Mouse (Mus musculus): ENCODE measurements around the gene Aipl1.

DNA sequence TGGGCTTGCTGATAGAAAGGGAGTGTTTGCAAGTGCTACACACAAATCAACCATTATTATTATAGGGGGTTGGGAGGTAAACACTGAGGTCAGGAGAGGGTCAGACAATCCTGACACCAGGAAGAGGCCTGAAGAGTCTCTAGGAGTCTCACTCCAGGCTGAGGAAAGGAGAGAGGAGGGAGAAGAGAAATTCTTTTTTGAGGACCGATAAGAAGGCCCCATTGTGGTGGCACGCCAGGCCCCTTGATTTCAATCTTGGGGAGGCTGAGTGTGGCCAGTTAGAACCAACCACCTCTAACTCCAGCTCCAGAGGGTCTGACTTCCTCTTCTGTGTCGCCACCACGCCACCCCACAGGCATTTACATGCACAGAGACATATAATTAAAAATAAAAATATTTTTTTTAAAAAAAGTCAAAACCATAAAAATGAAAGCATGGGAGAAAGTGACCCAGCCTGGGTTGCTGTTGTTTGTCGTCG is 4.0 kb upstream of the Aipl1 start:
- TF ChIP-seq POLR2A (IDR thresholded peaks at IDR 0.05; ENCODE audit: insufficient read length, low read depth) (no peak), E2F4 (IDR thresholded peaks at IDR 0.05; ENCODE audit: insufficient read depth) (no peak), MAX (IDR thresholded peaks at IDR 0.05; ENCODE audit: low read depth) (no peak), SRF (IDR thresholded peaks at IDR 0.05; ENCODE audit: control insufficient read depth, insufficient read length, low read depth) (no peak), MYOG (IDR thresholded peaks at IDR 0.05; ENCODE audit: control insufficient read depth in 1 of 3, insufficient read depth in 1 of 3, insufficient read length in 2 of 3, low read depth in 2 of 3) (no peak), TCF12 (IDR thresholded peaks at IDR 0.05; ENCODE audit: insufficient read depth, poor library complexity, severe bottlenecking) (no peak), USF1 (IDR thresholded peaks at IDR 0.05; ENCODE audit: low read depth) (no peak), POLR2AphosphoS2 (IDR thresholded peaks at IDR 0.05; ENCODE audit: insufficient read length, low read depth) (no peak), TCF3 (IDR thresholded peaks at IDR 0.05; ENCODE audit: insufficient read length, low read depth) (no peak), CEBPB (IDR thresholded peaks at IDR 0.05; ENCODE audit: insufficient read depth, poor library complexity, severe bottlenecking) (no peak), REST (IDR thresholded peaks at IDR 0.05; ENCODE audit: insufficient read depth, insufficient read length) (no peak), MYOD1 (IDR thresholded peaks at IDR 0.05; ENCODE audit: control insufficient read depth in 1 of 3, insufficient read length in 2 of 3, low read depth in 2 of 3) (no peak)
